ENCODE assay signal across 24 mouse cellular contexts in genomic region chr7:45193871-45194785, GRCm38 (mm10). TPM values are rescaled to one million over a fixed set of nuclear protein-coding genes. Genes with fewer than 3 reads are reported as not detected.
A peak's percentile ranks its signal among the peaks of the same experiment; 100 is the strongest.
DNase-seq lines count a peak whose midpoint lies in the region; TF ChIP-seq lines count a peak whose summit lies in the region.
"Had no signal": no experiment of that assay in that cellular context is flagged by ENCODE, and none has a peak within 500 bp of the region (broad histone marks: within the 10 kb centered on the region; RNA-seq: fewer than 3 reads in every experiment).

No protein-coding gene starts in this region.

- 0 out of 2 replicates have a peak overlapping the region, but pooled peaks have one; percentile 0 for H3K27ac ChIP-seq in limb, embryonic 10.5 days
- H3K27ac ChIP-seq: hindbrain, embryonic 15.5 days; limb, embryonic 15.5 days; midbrain, embryonic 12.5 days had no signal

- peaks cover 86% of the 10 kb centered on the region for H3K4me1 ChIP-seq in E14TG2a.4 (replicated peaks; ENCODE audit: low read depth, low read length)
- peaks cover 66% of the 10 kb centered on the region for H3K4me1 ChIP-seq in limb, embryonic 10.5 days

- DNase-seq in 416B (ENCODE audit: low read depth): peak; percentile 20
- DNase-seq in cerebellum, adult 9-10 months: peak; percentile 77
- DNase-seq in limb, embryonic 10.5 days (ENCODE audit: low spot score): no peak
- DNase-seq in adrenal gland, postnatal 4 days (ENCODE audit: low spot score in 2 of 2): no peak
- DNase-seq in right cerebral cortex, postnatal 25 days: no peak
- DNase-seq in layer of hippocampus, adult 18-20 months (ENCODE audit: low spot score in 2 of 2): no peak
- DNase-seq: adrenal gland, adult 8-10 months; kidney, adult 18-20 months; kidney, postnatal 10 days; lung, postnatal 36 days had no signal

- no peaks in the 10 kb centered on the region for H3K9me3 ChIP-seq in E14TG2a.4 (ENCODE audit: low read length)
- no peaks in the 10 kb centered on the region for H3K9me3 ChIP-seq in limb, embryonic 10.5 days (replicated peaks)
- H3K9me3 ChIP-seq: hindbrain, embryonic 15.5 days; limb, embryonic 15.5 days; midbrain, embryonic 12.5 days had no signal

- WGBS in limb, embryonic 10.5 days: 72% methylated on average over 17 of the region's 17 CpGs

- no peak for TF ChIP-seq CTCF in E14TG2a.4 (conservative IDR thresholded peaks at IDR 0.05; ENCODE audit: low read length)

- no peaks in the 10 kb centered on the region for H3K36me3 ChIP-seq in E14TG2a.4 (ENCODE audit: insufficient read depth, low read length)
- no peaks in the 10 kb centered on the region for H3K36me3 ChIP-seq in limb, embryonic 10.5 days
- H3K36me3 ChIP-seq: hindbrain, embryonic 15.5 days; limb, embryonic 15.5 days; midbrain, embryonic 12.5 days had no signal

- H3K27me3 ChIP-seq in E14TG2a.4 (ENCODE audit: insufficient read depth, low read length): peaks cover 29% of the 10 kb centered on the region
- H3K27me3 ChIP-seq in limb, embryonic 10.5 days (ENCODE audit: low read depth, poor library complexity, severe bottlenecking): peaks cover 56% of the 10 kb centered on the region

- peak overlapping the region; percentile 39 for H3K4me3 ChIP-seq in E14TG2a.4 (replicated peaks; ENCODE audit: low read length)
- no peak overlapping the region for H3K4me3 ChIP-seq in limb, embryonic 10.5 days
- H3K4me3 ChIP-seq: hindbrain, embryonic 15.5 days; limb, embryonic 15.5 days; midbrain, embryonic 12.5 days; myocyte had no signal

RNA-seq across cellular contexts. Expression of gene Ccdc155, which starts 10.6 kb away (rescaled TPM):
- polyA plus RNA-seq in limb, embryonic 10.5 days (2016; fragmentation: Nextera tagmentation; extraction: Ambion mirVana): 0.45 and 0.68 TPM in 2 replicates
- under 1 TPM; 0.31 to 0.84 TPM for total RNA-seq in adrenal gland, postnatal 4 days (2021)
- total RNA-seq in layer of hippocampus, adult 18-20 months (2021): 1 to 10 TPM; 2.2 to 3.4 TPM
- total RNA-seq: heart, adult 8-10 months had no signal
- polyA plus RNA-seq: liver, embryonic 16.5 days; small intestine, adult 2 months had no signal

RNA-seq across cellular contexts. Expression of gene Pth2, which starts 13.3 kb away (rescaled TPM):
- polyA plus RNA-seq in limb, embryonic 10.5 days (2016; fragmentation: Nextera tagmentation; extraction: Ambion mirVana): not detected in 2 replicates
- total RNA-seq in adrenal gland, postnatal 4 days (2021): not detected
- total RNA-seq in layer of hippocampus, adult 18-20 months (2021): not detected
- total RNA-seq: adrenal gland, adult 8-10 months; gastrocnemius, postnatal 14 days; heart, adult 8-10 months had no signal
- polyA plus RNA-seq: cortical plate, adult 2 months; embryonic facial prominence, embryonic 14.5 days; forebrain, embryonic 11.5 days; limb, embryonic 15.5 days; liver, embryonic 16.5 days; myocyte; small intestine, adult 2 months; stomach, embryonic 14.5 days had no signal

RNA-seq across cellular contexts. Expression of gene Gfy, which starts 14.8 kb away (rescaled TPM):
- not detected in 2 replicates for polyA plus RNA-seq in limb, embryonic 10.5 days (2016; fragmentation: Nextera tagmentation; extraction: Ambion mirVana)
- total RNA-seq in adrenal gland, postnatal 4 days (2021): not detected
- under 1 TPM in 1 of 2 experiments, not detected in 1; 0.18 TPM for total RNA-seq in layer of hippocampus, adult 18-20 months (2021)
- total RNA-seq: adrenal gland, adult 8-10 months; heart, adult 8-10 months had no signal
- polyA plus RNA-seq: heart, embryonic 16.5 days; hindbrain, embryonic 15.5 days; limb, embryonic 15.5 days; liver, embryonic 16.5 days; midbrain, embryonic 12.5 days; small intestine, adult 2 months; stomach, embryonic 14.5 days had no signal

RNA-seq across cellular contexts. Expression of gene Dkkl1, which starts 17.8 kb away (rescaled TPM):
- polyA plus RNA-seq in limb, embryonic 10.5 days (2016; fragmentation: Nextera tagmentation; extraction: Ambion mirVana): 0.21 and 0.41 TPM in 2 replicates
- under 1 TPM in 1 of 2 experiments, not detected in 1; 0.78 TPM for total RNA-seq in adrenal gland, postnatal 4 days (2021)
- 1 to 10 TPM; 1.9 to 3.1 TPM for total RNA-seq in layer of hippocampus, adult 18-20 months (2021)
- total RNA-seq: adrenal gland, adult 8-10 months; gastrocnemius, postnatal 14 days; heart, adult 8-10 months had no signal

RNA-seq across cellular contexts. Expression of gene Tead2, which starts 21.4 kb away (rescaled TPM):
- 435 and 481 TPM in 2 replicates for polyA plus RNA-seq in limb, embryonic 10.5 days (2016; fragmentation: Nextera tagmentation; extraction: Ambion mirVana)
- total RNA-seq in adrenal gland, postnatal 4 days (2021): 10 to 100 TPM; 45.1 to 67.8 TPM
- total RNA-seq in layer of hippocampus, adult 18-20 months (2021): 1 to 10 TPM; 3.2 to 4.2 TPM

Comparison
In these comparisons a context has a peak if more than half of its experiments do, and no peak if none do; other contexts are left out.
1. DNase-seq: peak in 416B (single experiment) and cerebellum, adult 9-10 months (single experiment); none in limb, embryonic 10.5 days (single experiment), adrenal gland, postnatal 4 days (0 of 2), right cerebral cortex, postnatal 25 days (single experiment) and layer of hippocampus, adult 18-20 months (0 of 2).